ENCODE assay signal across 19 mouse cellular contexts in genomic region chr9:79948376-79948775, GRCm38 (mm10).
DNase-seq lines count a peak whose midpoint lies in the region; ATAC-seq and TF ChIP-seq lines count a peak whose summit lies in the region.
"Had no signal": no experiment of that assay in that cellular context is flagged by ENCODE, and none has a peak within 500 bp of the region (broad histone marks: within the 10 kb centered on the region; RNA-seq: fewer than 3 reads in every experiment).

No protein-coding gene starts in this region.

- no peak overlapping the region for H3K4me2 ChIP-seq in liver, embryonic 11.5 days
- peak overlapping the region; percentile 32 for H3K4me2 ChIP-seq in liver, embryonic 12.5 days
- 0 out of 2 replicates have a peak overlapping the region, but pooled peaks have one; percentile 20 for H3K4me2 ChIP-seq in liver, embryonic 16.5 days (ENCODE audit: low read depth, low read length)
- H3K4me2 ChIP-seq: embryonic facial prominence, embryonic 13.5 days; forebrain, embryonic 12.5 days; heart, embryonic 11.5 days; hindbrain, embryonic 15.5 days had no signal

- intact Hi-C loops in gastrocnemius, adult 2 months (cut with DNase I), result no loop called here

- WGBS in liver, embryonic 11.5 days, result 55% methylated on average over 2 of the region's 2 CpGs
- 30% methylated on average over 2 of the region's 2 CpGs for WGBS in liver, embryonic 12.5 days (ENCODE audit: insufficient replicate concordance)
- WGBS in liver, embryonic 16.5 days (ENCODE audit: insufficient replicate concordance), result 24% methylated on average over 2 of the region's 2 CpGs

- H3K9ac ChIP-seq in liver, embryonic 11.5 days (ENCODE audit: low read depth, low read length), result no peak overlapping the region
- H3K9ac ChIP-seq in liver, embryonic 12.5 days, result no peak overlapping the region
- no peak overlapping the region for H3K9ac ChIP-seq in liver, embryonic 16.5 days (ENCODE audit: low read depth, low read length)
- H3K9ac ChIP-seq: embryonic facial prominence, embryonic 13.5 days; forebrain, embryonic 12.5 days; hindbrain, embryonic 15.5 days had no signal

- DNase-seq in liver, embryonic 11.5 days (ENCODE audit: low spot score), result no peak
- no peak for DNase-seq in liver
- peak; percentile 62 for DNase-seq in c-Kit-positive CD71-positive TER-119-negative erythroid progenitor cells, embryonic 14.5 days (ENCODE audit: low read depth)
- no peak for DNase-seq in kidney, adult 9 months
- DNase-seq in left cerebral cortex, adult 9 months (ENCODE audit: low spot score in 2 of 2), result no peak
- DNase-seq in gastrocnemius, adult 2 months, result no peak
- DNase-seq: adrenal gland, postnatal 10 days; cerebellum, adult 18-20 months; cerebellum, adult 9-11 months; cerebellum, postnatal 36 days; gastrocnemius, postnatal 14 days; heart, postnatal 36 days had no signal

- no peaks in the 10 kb centered on the region for H3K9me3 ChIP-seq in liver, embryonic 11.5 days (ENCODE audit: control insufficient read depth, low read length)
- H3K9me3 ChIP-seq in liver, embryonic 12.5 days (replicated peaks), result no peaks in the 10 kb centered on the region
- H3K9me3 ChIP-seq in liver, embryonic 16.5 days (replicated peaks; ENCODE audit: control insufficient read depth, low read length), result no peaks in the 10 kb centered on the region
- H3K9me3 ChIP-seq: embryonic facial prominence, embryonic 13.5 days; forebrain, embryonic 12.5 days; hindbrain, embryonic 15.5 days had no signal

- TF ChIP-seq CTCF in gastrocnemius, adult 2 months (IDR thresholded peaks at IDR 0.05), result no peak

- no peak overlapping the region for H3K4me3 ChIP-seq in liver, embryonic 11.5 days (ENCODE audit: low read depth, low read length)
- no peak overlapping the region for H3K4me3 ChIP-seq in liver, embryonic 12.5 days
- H3K4me3 ChIP-seq in liver, embryonic 16.5 days (ENCODE audit: low read depth, low read length), result no peak overlapping the region
- H3K4me3 ChIP-seq in gastrocnemius, adult 2 months, result no peak overlapping the region
- H3K4me3 ChIP-seq: embryonic facial prominence, embryonic 13.5 days; forebrain, embryonic 12.5 days; hindbrain, embryonic 15.5 days had no signal

- H3K36me3 ChIP-seq in liver, embryonic 11.5 days (ENCODE audit: control insufficient read depth, insufficient read depth, low read length), result no peaks in the 10 kb centered on the region
- no peaks in the 10 kb centered on the region for H3K36me3 ChIP-seq in liver, embryonic 12.5 days
- H3K36me3 ChIP-seq in liver, embryonic 16.5 days (ENCODE audit: control insufficient read depth, insufficient read depth), result no peaks in the 10 kb centered on the region
- H3K36me3 ChIP-seq: embryonic facial prominence, embryonic 13.5 days; forebrain, embryonic 12.5 days; hindbrain, embryonic 15.5 days had no signal

- H3K27ac ChIP-seq in liver, embryonic 11.5 days (ENCODE audit: low read depth, low read length), result no peak overlapping the region
- H3K27ac ChIP-seq in liver, embryonic 12.5 days, result peak overlapping the region; percentile 45; the same call in 1 of the 2 replicates
- H3K27ac ChIP-seq in liver, embryonic 16.5 days (ENCODE audit: low read length), result no peak overlapping the region
- H3K27ac ChIP-seq in gastrocnemius, adult 2 months, result no peak overlapping the region; the same call in 1 of the 2 replicates
- H3K27ac ChIP-seq: embryonic facial prominence, embryonic 13.5 days; forebrain, embryonic 12.5 days; hindbrain, embryonic 15.5 days had no signal

- ATAC-seq in liver, embryonic 11.5 days (replicated peaks; ENCODE audit: low FRiP score), result peak; percentile 68
- peak; percentile 74 for ATAC-seq in liver, embryonic 12.5 days
- ATAC-seq in liver, embryonic 16.5 days (ENCODE audit: low read depth), result peak; percentile 35
- ATAC-seq: forebrain, embryonic 16.5 days had no signal

- no peaks in the 10 kb centered on the region for H3K27me3 ChIP-seq in liver, embryonic 11.5 days (replicated peaks; ENCODE audit: control insufficient read depth, insufficient read depth, low read length)
- H3K27me3 ChIP-seq in liver, embryonic 12.5 days (replicated peaks), result no peaks in the 10 kb centered on the region
- H3K27me3 ChIP-seq in liver, embryonic 16.5 days (ENCODE audit: control insufficient read depth, insufficient read depth, low read depth, low read length), result no peaks in the 10 kb centered on the region
- H3K27me3 ChIP-seq: embryonic facial prominence, embryonic 13.5 days; forebrain, embryonic 12.5 days; hindbrain, embryonic 15.5 days had no signal

- peaks cover 4% of the 10 kb centered on the region; the same call in 1 of the 2 replicates for H3K4me1 ChIP-seq in liver, embryonic 11.5 days (replicated peaks; ENCODE audit: control insufficient read depth, insufficient read depth, low read length)
- H3K4me1 ChIP-seq in liver, embryonic 12.5 days, result peaks cover 29% of the 10 kb centered on the region
- peaks cover 2% of the 10 kb centered on the region; the same call in 1 of the 2 replicates for H3K4me1 ChIP-seq in liver, embryonic 16.5 days (ENCODE audit: control insufficient read depth, low read depth, low read length)
- H3K4me1 ChIP-seq: forebrain, embryonic 12.5 days; hindbrain, embryonic 15.5 days had no signal
